Mouse (Mus musculus): ENCODE results near the gene Sp2. TPM values are rescaled to one million over a fixed set of nuclear protein-coding genes. Genes with fewer than 3 reads are reported as not detected.

The Sp2 gene
- polyA plus RNA-seq, 1 experiment = 13.9 TPM

DNA sequence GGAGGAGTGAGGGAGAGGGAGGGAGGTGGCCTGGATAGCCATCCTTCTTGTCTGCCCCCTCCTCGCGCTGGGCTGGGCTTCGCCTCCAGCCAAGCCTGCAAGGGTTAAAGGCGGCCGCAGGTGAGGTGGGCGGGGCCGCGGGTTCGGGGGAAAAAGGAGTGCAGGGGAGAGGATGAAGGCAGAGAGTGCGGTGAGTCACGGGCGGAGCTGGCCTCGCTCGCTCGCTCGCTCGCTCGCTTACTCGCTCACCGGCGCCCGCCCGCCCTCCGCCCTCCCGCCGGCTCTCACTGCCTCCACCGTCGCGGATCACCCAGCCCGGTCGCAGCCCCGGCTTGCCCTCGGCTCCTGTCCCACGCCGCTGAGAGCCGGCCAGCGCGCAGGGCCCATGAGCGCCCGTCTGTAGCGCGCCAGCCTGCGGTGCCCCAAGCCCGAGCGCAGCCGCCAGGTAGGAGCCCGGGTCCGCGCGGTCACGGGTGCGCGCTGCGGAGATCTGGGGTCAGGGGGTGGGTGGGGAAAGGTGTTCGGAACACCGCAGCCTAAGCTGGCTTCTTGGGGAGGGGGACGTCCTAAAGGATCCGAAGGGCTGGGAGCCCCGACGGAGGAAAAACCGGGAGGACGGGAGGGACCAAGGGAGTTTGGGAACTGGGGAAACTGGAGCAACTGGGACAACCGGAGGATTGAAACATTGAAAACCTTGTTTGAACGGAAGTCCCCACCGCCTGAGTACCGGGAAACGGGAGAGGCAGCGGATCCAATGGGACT, 36.0 kb upstream of the Sp2 start:
- Histone ChIP-seq H3K36me3 (ENCODE audit: control insufficient read depth, insufficient read depth) (peaks cover 9% of the 10 kb centered on the region), H3K79me2 (ENCODE audit: control insufficient read depth, insufficient read depth) (peaks cover 49% of the 10 kb centered on the region), H3K4me3 (ENCODE audit: insufficient read depth, poor library complexity, severe bottlenecking) (peak overlapping the region; percentile 55), H3K79me3 (ENCODE audit: low read depth) (peaks cover 15% of the 10 kb centered on the region), H3ac (ENCODE audit: control insufficient read depth, insufficient read length, low read depth) (peak overlapping the region; percentile 92), H3K27me3 (ENCODE audit: control insufficient read depth, insufficient read depth, insufficient read length) (peaks cover 8% of the 10 kb centered on the region)
- TF ChIP-seq CTCF (IDR thresholded peaks at IDR 0.05; ENCODE audit: control insufficient read depth, insufficient read depth, insufficient read length) = no peak
- TF ChIP-seq FOSL1 (IDR thresholded peaks at IDR 0.05; ENCODE audit: insufficient read depth, low read length, poor library complexity, severe bottlenecking) = no peak
- no peak for TF ChIP-seq MYOD1 (IDR thresholded peaks at IDR 0.05; ENCODE audit: control insufficient read depth, insufficient read length, low read depth)
- no peak for TF ChIP-seq MYOG (IDR thresholded peaks at IDR 0.05; ENCODE audit: control insufficient read depth, extremely low read depth, insufficient read length)
- TF ChIP-seq MAX (IDR thresholded peaks at IDR 0.05) = no peak
- no peak for TF ChIP-seq USF1 (IDR thresholded peaks at IDR 0.05; ENCODE audit: low read depth)
- TF ChIP-seq CEBPB (IDR thresholded peaks at IDR 0.05; ENCODE audit: low read depth) = no peak

DNA sequence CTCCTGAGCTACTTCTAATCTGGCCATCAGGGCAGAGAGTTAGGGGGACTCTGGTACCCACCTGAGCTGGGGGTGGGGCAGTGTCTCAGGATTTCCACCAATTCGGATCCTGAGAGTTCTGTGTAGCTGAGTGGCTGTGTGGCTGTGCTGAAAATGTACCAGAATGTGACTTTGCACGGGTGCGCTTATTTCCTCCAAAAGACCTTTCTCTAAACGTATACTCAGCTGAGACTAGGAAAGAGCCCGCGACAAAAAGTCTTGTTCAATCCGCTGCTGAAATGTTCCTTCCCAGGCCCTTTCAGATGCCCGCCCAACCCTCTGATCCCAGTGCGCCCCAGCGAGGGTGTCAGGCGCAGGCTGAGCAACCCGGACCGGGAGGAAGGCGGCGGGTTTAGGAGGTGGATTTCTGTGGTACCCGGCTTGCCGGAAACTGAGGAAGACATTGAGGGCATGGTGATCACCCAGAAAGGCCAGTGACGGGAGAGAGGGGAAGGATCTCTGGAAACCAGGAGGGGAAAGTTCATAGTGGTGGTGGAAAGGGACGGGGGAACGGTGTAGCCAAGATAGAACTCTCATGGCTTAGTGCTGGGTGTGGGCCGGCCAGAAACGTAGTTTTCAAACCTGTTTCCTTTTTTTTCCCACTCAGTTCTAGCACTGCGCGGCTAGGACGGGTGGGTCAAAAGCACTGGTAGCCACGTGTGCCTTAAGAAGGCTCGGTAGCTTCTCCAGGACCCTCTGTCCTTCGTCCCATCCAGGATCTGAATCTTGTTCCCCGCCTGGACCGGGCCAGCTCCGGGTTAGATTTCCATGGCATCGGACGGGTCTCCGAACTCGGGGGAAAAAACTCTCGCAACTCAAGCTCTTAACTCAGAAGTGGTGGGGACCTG, 35.2 kb upstream of the Sp2 start:
- H3K4me3 ChIP-seq (ENCODE audit: insufficient read depth, poor library complexity, severe bottlenecking) = peak overlapping the region; percentile 55
- no peak overlapping the region for H3ac ChIP-seq (ENCODE audit: control insufficient read depth, insufficient read length, low read depth)
- H3K27me3 ChIP-seq (ENCODE audit: control insufficient read depth, insufficient read depth, insufficient read length) = peaks cover 8% of the 10 kb centered on the region
- peaks cover 9% of the 10 kb centered on the region for H3K79me3 ChIP-seq (ENCODE audit: low read depth)
- H3K36me3 ChIP-seq (ENCODE audit: control insufficient read depth, insufficient read depth) = peaks cover 7% of the 10 kb centered on the region
- TF ChIP-seq CEBPB (IDR thresholded peaks at IDR 0.05; ENCODE audit: low read depth) = no peak
- TF ChIP-seq MAX (IDR thresholded peaks at IDR 0.05) = no peak
- no peak for TF ChIP-seq USF1 (IDR thresholded peaks at IDR 0.05; ENCODE audit: low read depth)
- TF ChIP-seq CTCF (IDR thresholded peaks at IDR 0.05; ENCODE audit: control insufficient read depth, insufficient read depth, insufficient read length) = no peak
- TF ChIP-seq MYOG (IDR thresholded peaks at IDR 0.05; ENCODE audit: control insufficient read depth, extremely low read depth, insufficient read length) = no peak
- no peak for TF ChIP-seq MYOD1 (IDR thresholded peaks at IDR 0.05; ENCODE audit: control insufficient read depth, insufficient read length, low read depth)
- TF ChIP-seq FOSL1 (IDR thresholded peaks at IDR 0.05; ENCODE audit: insufficient read depth, low read length, poor library complexity, severe bottlenecking) = no peak
- H3K79me2 ChIP-seq (ENCODE audit: control insufficient read depth, insufficient read depth) = peaks cover 41% of the 10 kb centered on the region

DNA sequence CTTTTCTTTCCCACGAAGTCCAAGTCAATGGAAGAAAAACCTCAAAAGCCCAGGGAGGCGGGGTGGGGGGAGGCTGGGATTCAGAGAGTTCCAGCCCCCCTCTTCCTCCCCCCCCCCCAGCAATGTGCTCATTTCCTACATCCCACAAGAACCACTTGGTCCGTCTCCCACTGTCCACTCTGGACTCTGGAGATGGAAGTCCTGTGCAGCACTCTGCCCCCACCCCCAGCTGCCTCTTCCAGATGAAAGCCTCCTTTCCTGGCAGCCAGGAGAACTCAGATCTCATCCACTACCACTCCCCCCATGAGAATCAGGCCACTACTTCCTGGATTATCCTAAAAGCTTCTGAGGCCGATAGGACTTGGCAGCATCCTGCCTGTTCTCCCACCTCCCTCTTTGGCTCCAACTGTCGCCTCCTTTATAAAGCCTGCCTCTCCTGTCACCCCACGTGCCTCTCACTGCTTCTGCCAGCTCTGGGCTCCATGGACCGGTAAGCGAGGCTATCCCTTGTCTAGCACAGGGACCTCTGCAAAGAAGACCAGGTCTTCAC, 30.4 kb upstream of the Sp2 start, which contains the start of gene Sp6:
TSS of gene Sp6 (plus strand) at position 274 of the 550 bp plus-strand sequence.
- peaks cover 3% of the 10 kb centered on the region for H3K27me3 ChIP-seq (ENCODE audit: control insufficient read depth, insufficient read depth, insufficient read length)

DNA sequence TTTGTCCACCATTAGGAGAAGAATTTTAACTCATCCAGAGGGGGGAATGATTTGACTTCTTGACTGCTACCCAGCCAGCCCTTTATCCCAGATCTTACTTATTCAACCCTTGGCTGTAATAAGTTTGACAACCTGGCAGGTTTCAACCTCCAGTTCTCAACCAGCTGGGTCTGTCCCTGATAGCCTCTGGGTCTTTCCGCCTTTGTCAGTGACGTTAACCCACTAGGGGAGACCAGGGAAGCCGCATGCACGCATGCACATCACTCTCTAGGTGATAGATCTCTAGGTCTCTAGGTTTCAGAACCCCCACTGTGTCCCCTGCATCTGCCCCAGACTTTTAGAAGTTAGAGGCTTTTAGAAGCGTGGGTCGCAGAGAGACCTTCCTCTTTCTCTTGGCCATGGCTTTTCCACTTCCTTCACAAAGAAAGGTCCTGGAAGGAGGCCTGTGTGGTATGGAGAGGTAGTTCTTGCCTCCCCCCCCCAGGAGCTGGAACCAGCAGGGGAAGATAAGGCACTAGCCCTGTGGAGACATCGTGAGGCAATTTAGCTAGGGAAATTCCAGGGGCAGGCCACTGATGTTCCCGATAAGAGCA, 26.5 kb upstream of the Sp2 start:
- no peak for TF ChIP-seq USF1 (IDR thresholded peaks at IDR 0.05; ENCODE audit: low read depth)

More for the DNA sequence above, 30.4 kb upstream of the Sp2 start, which contains the start of gene Sp6:
- no peak within 1 kb of the TSS for H3ac ChIP-seq (ENCODE audit: control insufficient read depth, insufficient read length, low read depth)
- H3K4me3 ChIP-seq (ENCODE audit: insufficient read depth, poor library complexity, severe bottlenecking) = no peak within 1 kb of the TSS
- H3K36me3 ChIP-seq (ENCODE audit: control insufficient read depth, insufficient read depth) = no peaks in the 10 kb centered on the region
- H3K79me2 ChIP-seq (ENCODE audit: control insufficient read depth, insufficient read depth) = no peaks in the 10 kb centered on the region
- TF ChIP-seq USF1 (IDR thresholded peaks at IDR 0.05; ENCODE audit: low read depth) (no peak), MAX (IDR thresholded peaks at IDR 0.05) (no peak), CTCF (IDR thresholded peaks at IDR 0.05; ENCODE audit: control insufficient read depth, insufficient read depth, insufficient read length) (no peak), MYOD1 (IDR thresholded peaks at IDR 0.05; ENCODE audit: control insufficient read depth, insufficient read length, low read depth) (no peak), FOSL1 (IDR thresholded peaks at IDR 0.05; ENCODE audit: insufficient read depth, low read length, poor library complexity, severe bottlenecking) (no peak), CEBPB (IDR thresholded peaks at IDR 0.05; ENCODE audit: low read depth) (no peak), MYOG (IDR thresholded peaks at IDR 0.05; ENCODE audit: control insufficient read depth, extremely low read depth, insufficient read length) (no peak)
- no peaks in the 10 kb centered on the region for H3K79me3 ChIP-seq (ENCODE audit: low read depth)

DNA sequence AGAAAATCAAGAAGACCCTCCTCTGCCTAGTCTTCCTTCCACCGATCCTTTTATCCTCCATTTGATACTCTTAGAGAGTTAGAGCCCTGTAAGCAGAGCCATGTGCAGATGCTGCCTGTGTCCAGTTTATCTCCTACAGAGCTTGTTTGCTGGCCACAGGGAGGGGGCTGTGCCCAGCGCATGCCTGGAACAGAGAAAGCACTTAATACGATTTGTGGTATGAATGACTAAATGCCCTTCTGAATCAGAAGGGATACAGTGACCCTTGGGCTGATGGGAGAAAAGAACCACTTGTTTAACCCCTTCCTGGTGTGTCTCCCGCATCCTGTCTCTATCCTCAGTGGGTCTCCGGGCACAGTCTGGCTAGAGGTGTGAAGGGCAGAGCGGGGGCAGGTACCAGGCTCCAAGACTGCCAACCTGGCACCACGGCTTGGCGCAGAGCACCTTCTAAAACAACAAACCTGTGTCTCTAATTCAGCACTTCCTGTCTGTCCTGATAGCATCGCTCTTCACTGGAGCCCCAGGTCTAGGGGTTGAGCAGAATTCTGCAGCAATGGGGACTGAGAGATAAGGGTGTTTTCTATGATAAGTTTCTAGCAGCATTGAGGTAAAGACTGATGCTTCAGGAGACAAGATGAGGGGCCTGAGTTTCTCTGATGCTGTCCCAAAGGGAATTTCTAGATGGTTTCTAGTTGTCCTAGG, 24.5 kb upstream of the Sp2 start:
- Histone ChIP-seq H3K79me3 (ENCODE audit: low read depth) (no peaks in the 10 kb centered on the region), H3K4me3 (ENCODE audit: insufficient read depth, poor library complexity, severe bottlenecking) (no peak overlapping the region), H3K36me3 (ENCODE audit: control insufficient read depth, insufficient read depth) (no peaks in the 10 kb centered on the region), H3K27me3 (ENCODE audit: control insufficient read depth, insufficient read depth, insufficient read length) (no peaks in the 10 kb centered on the region), H3K79me2 (ENCODE audit: control insufficient read depth, insufficient read depth) (no peaks in the 10 kb centered on the region), H3ac (ENCODE audit: control insufficient read depth, insufficient read length, low read depth) (peak overlapping the region; percentile 42)
- TF ChIP-seq CEBPB (IDR thresholded peaks at IDR 0.05; ENCODE audit: low read depth) (no peak), CTCF (IDR thresholded peaks at IDR 0.05; ENCODE audit: control insufficient read depth, insufficient read depth, insufficient read length) (no peak), FOSL1 (IDR thresholded peaks at IDR 0.05; ENCODE audit: insufficient read depth, low read length, poor library complexity, severe bottlenecking) (peak; percentile 24), MAX (IDR thresholded peaks at IDR 0.05) (peak; percentile 93), USF1 (IDR thresholded peaks at IDR 0.05; ENCODE audit: low read depth) (no peak), MYOD1 (IDR thresholded peaks at IDR 0.05; ENCODE audit: control insufficient read depth, insufficient read length, low read depth) (no peak)

More for the DNA sequence above, 26.5 kb upstream of the Sp2 start:
- no peak overlapping the region for H3K4me3 ChIP-seq (ENCODE audit: insufficient read depth, poor library complexity, severe bottlenecking)
- H3K79me3 ChIP-seq (ENCODE audit: low read depth) = no peaks in the 10 kb centered on the region
- no peaks in the 10 kb centered on the region for H3K27me3 ChIP-seq (ENCODE audit: control insufficient read depth, insufficient read depth, insufficient read length)
- no peaks in the 10 kb centered on the region for H3K79me2 ChIP-seq (ENCODE audit: control insufficient read depth, insufficient read depth)
- no peak overlapping the region for H3ac ChIP-seq (ENCODE audit: control insufficient read depth, insufficient read length, low read depth)
- no peaks in the 10 kb centered on the region for H3K36me3 ChIP-seq (ENCODE audit: control insufficient read depth, insufficient read depth)

Data from C2C12 (cell line).